Mouse (Mus musculus) frontal cortex, adult (tissue): Measurements from ENCODE around the gene Lrrc23.
"Not testable (repeated sequence)": the region's sequence is repeated elsewhere in the genome, so short reads cannot be mapped to it uniquely, and the experiment has no call there.

ENCODE experiments used
- ATAC-seq: cut with Nextera tagmentation; 2 replicates; pipeline ENCODE4 v1.9.2; 2017; ENCODE audit warnings: mild to moderate bottlenecking, moderate library complexity, mixed read lengths; ENCODE audit not compliant: low TSS enrichment

The Lrrc23 gene

DNA sequence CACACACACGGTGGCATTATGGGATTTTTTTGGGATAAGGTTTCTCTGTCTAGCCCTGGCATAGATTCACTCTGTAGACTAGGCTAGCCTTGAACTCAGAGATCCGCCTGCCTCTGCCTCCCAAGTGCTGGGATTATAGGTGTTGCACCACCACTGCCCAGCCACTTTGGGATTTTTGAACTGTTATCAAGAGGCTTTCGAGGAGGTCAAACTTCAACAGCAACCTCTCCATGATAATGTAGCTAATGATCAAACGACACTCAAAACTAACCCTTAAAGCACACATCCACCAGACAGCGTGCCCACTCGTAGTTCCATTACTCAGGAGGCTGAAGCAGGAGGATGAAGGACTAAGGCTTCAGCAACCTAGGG lies 28.4 kb upstream of the Lrrc23 start:
- ATAC-seq: no peak

DNA sequence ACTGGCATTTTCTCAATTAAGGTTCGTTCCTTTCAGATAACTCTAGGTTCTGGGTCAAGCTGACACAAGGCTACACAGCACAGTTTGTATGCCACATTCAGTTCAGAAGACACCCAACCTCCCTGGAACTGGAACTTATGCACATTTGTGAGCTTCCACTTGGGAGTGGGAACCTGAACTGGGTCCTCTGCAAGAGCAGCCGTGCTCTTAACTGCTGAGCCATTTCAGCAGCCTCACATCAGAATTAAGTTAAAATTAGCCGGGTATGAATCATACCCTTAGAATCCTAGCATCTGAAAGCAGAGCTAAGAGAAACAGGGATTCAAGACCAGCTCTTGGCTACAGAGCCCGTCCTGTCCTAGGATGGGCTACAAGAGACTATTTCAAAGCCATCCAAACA lies 27.8 kb upstream of the Lrrc23 start:
- peak; percentile 48 for ATAC-seq

DNA sequence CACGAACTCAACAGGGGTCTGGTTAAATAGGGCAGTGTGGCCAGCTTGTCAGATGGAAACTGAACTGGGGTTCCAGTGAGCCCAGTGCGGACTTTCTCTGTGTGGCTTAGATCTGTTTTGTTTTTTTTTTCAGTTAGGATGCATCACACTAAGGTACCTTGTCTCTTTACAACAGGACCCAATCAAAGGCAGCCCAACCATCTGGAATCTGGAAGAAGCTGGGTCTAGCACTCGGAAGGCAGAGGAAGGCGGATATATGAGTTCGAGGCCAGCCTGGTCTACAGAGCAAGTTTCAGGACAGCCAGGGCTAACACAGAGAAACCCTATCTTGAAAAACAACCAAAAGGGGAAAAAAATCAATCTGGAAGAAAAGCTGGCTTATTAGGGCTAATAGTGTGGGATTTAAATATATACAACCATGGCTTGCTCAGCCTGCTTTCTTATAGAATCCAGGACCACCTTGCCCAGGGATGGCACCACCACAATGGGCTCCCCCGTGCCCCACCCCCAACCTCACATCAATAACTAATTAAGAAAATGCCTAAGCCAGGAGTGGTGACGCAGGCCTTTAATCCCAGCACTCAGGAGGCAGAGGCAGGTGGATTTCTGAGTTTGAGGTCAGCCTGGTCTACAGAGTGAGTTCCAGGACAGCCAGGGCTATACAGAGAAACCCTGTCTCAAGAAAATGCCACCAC lies 27.1 kb upstream of the Lrrc23 start:
- no peak for ATAC-seq

DNA sequence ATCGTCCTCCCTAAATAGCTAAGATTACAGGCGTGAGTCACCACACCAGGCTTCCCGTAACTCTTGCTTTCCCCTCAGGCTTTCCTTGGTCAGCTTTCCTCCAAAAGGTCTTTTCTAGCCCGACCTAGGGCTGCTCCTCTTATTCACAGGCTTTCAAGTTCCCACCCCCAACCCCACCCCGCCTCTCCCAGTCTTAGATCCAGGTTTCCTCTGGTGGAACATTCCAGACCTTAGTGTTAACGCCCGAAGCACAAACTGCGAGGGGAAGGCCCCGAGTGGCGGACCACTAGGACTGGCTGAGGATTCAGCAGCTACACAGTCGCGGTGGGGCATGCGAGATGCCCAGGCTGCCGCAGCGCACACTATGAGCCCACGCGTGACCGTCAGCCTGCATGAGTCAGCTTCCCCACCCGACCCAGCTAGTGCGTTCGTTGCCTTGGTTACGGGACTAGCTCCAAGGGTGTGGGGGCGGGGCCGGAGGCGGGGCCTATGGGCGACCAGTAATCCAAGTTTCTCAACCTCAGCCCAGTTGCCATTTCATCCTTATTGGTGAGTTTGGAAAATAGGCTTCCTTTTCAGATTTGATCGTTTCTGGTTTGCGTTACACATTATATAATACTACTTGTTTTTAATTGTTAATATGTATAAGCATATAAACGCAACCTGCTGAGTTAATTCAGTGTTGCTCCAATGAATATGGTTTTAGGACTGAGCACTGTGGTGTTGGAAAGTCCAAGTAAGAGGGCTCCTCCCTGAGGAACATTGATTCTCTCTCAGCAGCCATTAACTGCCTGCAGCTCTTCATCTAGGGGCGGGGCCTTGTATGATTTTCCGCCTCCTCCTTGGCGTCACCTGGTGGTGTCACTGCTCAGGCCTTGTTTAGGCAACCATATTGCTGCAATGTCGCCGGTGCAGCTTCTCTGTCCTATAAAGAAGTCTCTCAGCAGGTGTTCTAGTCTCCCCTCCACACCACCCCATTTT lies 26.1 kb upstream of the Lrrc23 start:
- peak; percentile 80 for ATAC-seq

DNA sequence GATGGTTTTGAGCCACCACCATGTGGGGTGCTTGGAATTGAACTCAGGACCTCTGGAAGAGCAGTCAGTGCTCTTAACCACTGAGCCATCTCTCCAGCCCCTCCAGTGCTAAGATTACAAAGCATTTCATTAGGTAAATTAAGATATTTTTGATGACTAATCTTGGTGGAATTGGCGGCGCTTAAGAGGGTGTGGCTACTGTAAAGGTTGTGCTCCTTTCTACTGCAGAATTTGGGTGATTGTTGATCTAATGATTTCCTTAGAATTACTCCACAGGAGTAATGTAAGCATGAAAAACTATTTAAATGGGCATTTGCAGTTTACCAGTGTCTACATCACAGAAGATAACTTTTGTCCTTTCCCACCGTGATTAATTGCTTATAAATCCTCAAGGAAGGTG lies 24.8 kb upstream of the Lrrc23 start:
- no peak for ATAC-seq

DNA sequence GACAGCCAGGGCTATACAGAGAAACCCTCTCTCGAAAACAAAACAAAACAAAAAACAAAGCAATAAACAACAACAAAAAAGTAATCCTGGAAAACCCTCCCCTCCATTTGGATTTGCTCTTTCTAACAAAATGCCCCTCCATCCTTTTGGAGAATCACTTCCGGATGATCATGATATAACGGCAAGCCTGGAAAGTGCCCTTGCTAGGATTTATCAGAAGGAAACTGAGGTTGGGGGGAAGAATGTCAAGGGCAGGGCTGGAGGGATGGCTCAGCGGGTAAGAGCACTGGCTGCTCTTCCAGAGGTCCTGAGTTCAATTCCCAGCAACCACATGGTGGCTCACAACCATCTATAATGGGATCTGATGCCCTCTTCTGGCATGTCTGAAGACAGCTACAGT lies 24.2 kb upstream of the Lrrc23 start:
- ATAC-seq: not testable (repeated sequence)

DNA sequence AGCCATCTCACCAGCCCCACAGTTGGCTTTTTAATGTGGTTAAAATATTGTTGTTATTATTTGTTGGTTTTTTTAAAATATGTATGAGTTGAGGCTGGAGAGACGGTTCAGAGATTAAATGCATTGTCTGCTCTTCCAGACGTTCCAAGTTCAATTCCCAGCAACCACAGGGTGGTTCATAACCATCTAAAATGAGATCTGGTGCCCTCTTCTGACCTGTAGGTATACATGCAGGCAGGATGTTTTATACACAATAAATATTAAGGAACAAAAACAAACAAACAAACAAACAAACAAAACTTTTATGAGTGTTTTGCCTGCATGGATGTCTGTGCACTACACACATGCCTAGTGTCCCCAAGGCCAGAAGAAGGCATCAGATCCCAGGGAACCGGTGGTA lies 23.5 kb upstream of the Lrrc23 start:
- no peak for ATAC-seq

DNA sequence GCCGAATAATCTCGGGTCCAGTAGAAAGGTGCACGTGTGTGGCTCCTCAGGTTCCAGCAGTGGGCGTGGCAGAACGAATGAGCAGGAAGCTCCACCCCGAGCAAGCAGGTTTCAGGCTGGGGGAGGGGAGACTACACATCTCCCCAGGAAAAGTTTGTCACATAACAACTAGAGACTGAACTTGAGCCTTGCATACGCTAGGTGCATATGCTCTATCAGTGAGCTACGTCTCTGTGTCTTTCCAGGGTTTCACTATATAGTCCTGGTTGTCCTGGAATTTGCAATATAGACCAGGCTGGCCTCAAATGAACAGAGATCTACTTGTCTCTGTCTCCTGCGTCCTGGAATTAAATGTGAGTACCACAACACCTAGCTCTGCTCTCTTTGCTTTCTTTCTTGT lies 22.9 kb upstream of the Lrrc23 start:
- ATAC-seq: not testable (repeated sequence)

DNA sequence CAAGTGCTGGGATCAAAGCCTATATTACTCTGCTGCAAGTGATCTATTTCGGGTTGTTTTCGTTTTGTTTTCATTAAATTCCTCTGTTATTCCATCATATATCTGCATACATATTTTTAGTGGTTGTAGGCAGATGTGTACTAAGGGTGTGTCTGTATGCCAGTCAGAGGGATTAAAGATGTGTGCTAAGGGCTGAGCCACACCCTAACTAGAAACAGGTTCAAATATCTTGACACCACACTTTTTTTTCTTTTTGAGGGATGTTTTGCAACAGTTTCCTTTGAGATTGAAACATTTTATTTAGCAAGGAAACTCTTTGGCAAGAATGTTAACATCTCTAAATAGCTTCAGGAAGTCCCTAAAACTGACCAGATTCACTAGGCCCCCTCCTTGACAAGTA lies 16.7 kb upstream of the Lrrc23 start:
- no peak for ATAC-seq

DNA sequence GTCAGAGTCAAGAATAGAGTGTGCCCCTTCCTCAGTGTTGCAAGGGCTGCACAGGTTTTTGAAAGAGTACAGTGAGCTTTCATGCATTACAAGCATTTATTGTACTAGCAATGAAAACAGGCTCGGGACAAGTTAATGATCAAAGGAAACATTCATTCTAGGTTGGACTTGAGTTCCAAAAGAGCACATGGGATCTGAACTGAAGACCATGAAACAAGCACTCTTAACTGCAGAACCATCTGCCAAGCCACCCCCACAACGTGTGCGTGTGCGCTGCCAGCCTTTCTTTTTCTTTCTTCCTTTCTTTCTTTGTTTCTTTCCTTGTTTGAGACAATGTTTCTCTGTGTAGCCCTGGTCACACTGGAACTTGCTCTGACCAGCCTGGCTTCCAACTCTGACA lies 16.3 kb upstream of the Lrrc23 start:
- ATAC-seq: no peak

DNA sequence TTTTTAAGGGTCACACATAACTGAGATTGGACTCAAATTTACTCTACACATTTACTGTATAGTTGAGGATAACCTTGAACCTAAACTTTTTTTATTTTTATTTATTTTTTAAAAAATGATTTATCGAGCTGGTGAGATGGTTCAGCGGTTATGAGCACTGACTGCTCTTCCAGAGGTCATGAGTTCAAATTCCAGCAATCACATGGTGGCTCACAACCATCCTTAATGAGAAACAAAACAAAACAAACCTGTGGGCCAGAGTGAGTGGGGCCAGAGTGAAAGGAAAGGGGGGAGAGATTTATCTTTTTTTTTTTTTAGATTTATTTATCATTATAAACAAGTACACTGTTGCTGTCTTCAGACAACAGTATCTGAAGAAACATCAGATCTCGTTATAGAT lies 12.4 kb upstream of the Lrrc23 start:
- ATAC-seq: no peak

DNA sequence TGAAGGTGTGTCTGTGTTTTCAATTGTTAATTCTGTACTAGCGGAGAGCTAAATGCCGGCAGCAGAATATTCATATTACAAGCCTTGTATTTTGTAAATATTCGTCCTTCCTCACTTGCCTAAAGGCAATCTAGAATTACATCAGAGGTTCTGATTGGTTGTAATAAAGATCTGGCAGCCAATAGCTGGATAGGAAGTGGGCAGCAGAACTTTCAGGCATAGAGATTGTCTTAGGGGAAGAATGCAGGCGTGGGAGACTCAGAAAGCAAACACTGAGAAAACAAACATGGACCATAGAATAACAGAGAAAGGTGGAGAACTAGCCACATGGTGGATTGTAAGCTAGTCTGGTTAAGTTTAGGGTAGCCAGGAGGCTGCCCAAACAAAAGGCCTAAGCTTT lies 10.6 kb upstream of the Lrrc23 start:
- no peak for ATAC-seq

DNA sequence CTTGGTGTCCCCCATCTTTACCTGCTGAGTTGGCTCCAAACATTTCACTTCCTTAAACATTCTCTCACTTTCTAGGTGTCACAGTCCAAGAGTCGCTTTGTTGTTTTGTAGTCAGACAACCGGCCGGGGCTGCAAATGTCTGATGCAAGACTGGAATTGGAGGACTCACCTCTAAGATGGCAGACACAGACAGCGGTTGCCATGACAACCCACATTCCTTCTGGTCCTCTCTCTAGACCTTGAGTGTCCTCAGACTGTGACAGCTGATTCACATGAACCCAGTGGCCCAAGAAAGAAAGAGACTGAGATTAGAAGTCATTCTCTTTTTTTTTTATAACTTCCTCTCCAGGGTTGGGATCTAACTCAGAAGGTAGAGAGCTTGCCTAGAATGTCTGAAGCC lies 10.0 kb upstream of the Lrrc23 start:
- no peak for ATAC-seq

DNA sequence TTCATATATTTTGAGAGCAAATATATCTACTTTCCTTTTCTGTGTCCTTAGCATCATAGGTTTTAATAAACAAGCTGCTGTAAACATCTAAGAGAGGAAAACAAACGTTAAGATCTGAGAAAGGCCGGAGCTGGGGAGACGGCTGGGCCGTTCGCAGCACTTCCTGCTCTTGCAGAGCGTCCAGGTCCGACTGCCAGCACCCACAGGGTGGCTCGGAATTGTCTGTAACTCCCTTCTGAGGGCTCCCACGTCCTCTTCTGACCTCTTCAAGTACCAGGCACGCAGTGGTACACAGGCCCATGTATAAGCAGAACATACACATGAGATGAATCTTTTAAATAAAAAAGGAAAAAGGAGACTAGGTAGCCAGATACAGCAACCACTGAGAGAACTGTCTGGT lies 8.2 kb upstream of the Lrrc23 start:
- no peak for ATAC-seq

DNA sequence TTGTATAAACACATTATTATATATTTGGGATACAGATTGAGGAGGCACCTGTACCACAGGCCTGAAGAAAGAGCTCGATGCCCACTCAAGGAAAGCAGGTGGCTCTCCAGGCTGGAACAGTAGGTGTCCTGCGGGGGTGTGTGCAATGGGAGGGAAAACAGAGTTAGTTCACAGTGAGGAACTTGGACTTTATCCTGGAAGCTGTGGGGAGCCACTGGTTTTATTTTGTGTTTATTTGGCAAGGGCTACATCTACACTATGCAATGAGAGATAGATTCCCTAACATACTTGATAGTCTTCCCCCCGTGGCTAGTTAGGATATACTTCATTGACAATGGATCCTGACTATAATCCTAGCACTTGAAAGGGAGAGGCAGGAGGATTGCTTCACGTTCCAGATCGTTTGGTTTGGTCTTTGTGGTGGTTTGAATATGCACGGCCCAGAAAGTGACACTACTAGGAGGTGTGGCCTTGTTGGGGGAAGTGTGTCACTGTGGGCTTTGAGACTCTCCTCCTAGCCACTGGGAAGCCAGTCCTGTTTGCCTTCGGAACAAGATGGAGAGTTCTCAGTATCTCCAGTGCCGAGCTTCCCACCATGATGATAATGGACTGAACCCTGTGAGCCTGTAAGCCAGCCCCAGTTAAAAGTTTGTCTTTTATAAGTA lies 7.4 kb upstream of the Lrrc23 start:
- ATAC-seq: peak; percentile 80

DNA sequence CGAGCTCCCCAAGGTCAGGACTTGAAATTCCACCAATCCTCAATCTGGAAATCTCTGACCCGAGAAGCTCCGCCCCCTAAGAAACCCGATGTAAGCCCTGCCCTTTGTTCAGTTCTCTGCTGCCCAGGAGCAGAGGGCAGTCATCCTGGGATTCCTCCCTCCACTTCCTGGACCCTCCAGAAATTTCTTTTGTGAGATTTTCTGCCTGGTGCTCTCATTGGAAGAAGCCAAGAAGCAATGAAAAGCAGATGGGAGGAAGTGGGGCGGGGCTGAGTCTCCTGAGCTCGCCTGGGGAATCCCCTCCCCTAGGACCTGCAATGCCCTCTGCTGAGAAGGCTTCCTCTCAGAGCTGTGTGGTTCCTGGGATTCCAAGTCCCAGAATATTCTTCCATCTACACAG lies 2.9 kb upstream of the Lrrc23 start:
- ATAC-seq: no peak

DNA sequence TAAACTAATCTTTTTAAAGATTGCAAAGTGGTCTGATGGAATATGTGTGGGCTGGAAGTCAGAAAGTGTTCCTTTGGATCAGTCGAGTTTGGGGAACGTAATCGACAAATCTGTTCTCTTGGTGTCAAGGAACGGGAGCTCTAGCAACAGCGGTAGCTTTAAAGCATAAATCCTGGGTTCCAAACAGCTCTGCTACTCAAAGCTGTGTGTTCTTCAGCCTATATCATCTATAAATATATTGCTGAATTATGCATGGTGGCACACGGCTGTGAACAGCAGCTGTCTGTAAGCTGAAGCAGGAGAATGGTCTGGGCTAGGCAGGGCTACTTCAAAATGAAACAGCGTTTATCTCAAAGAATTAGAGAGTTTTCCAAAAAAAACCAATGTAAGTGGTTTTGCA lies 1.4 kb upstream of the Lrrc23 start:
- peak; percentile 80 for ATAC-seq

DNA sequence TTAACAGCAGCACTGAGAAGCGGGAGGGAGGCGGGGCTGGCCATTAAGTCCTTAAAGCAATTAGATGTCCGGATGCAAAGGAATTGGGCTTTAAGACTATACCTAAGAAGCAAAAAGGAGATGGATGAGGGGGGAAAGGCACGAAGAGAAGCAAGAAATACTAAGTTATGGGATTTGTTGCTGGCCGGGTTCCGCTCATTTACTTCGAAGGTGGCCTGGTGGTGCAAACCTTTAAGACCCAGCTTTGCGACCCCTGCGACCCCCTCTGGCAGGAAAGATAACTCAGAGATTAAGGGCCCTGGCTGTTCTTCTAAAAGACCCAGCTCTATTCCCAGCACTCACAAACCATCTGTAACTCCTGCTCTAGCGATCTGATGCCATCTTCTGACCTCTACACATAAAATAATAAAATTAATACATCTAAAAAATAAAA lies 473 bp upstream of the Lrrc23 start:
- no peak for ATAC-seq

DNA sequence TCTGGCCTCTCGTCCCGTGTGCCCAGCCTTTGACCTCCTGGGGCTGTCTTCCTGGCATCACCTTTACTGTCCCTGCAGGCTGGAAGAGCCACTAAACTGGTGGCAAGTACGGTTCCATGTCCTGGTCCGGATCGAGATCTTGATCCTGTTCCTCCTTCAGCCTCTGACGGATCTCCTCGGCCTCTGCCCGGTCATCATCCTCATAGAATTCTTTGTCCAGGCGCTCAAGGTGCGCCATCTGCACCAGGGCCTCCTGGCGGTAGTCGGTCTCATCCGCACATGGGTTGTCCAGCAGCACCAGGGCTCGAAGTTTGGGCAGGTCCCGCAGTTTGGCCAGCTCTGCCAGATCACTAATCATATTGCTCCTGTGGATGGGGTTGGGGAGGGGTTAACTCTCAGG lies 9.0 kb downstream of the Lrrc23 start:
- no peak for ATAC-seq

DNA sequence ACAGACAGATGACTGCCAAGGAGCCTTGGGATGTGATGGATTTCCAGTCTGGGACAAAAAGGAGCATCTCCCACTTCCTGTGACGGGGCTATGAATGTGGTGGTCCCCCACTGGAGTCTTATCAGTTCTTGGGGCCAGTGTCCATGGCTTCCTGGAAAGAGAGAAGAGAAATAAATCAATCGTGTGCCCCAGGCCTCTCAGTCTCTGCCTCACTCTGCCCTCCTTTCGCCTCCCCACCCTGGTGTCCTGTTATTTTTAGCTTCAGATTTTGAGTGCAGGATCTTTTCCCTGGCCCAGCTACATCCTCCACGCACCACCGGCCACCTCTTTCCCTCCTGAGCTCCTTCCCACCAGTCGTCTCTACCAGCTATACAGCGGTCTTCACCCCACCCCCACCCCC lies 9.5 kb downstream of the Lrrc23 start:
- ATAC-seq: no peak

DNA sequence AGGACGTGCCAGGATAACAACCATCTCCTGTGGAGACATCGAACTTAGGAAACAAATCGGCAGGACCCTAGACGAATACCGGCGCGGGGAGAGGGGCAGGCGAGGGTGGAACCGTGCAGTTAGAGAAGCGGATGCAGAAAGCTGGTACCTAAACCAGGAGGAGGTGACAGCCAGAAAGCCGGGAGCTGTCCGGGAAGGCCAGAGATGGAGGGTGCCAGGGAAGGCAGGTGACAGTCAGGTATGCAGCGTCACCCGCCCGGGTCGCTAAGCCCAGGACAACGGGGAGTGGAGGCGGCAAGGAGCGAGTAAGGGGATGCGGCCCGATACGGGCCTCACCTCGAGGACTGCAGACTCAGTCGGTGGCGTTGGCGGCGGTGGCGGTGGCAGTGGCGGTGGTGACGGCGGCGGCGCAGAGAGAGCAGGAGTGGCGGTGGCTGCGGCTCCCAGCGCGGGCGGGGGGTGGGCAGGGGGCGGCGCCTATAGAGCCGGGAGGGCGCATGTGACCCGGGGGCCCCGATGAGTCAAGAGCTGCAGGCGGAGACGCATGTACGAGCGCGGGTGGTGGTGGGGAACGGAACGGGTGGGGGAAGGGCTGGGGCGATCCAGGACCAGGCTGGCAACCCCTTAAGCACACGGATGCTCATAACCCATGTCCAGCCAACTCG lies 10.3 kb downstream of the Lrrc23 start, which contains the start of gene Eno2:
Eno2 (minus strand) TSS at position 573 of the 665 bp plus-strand sequence.
- peak; percentile 68 for ATAC-seq

DNA sequence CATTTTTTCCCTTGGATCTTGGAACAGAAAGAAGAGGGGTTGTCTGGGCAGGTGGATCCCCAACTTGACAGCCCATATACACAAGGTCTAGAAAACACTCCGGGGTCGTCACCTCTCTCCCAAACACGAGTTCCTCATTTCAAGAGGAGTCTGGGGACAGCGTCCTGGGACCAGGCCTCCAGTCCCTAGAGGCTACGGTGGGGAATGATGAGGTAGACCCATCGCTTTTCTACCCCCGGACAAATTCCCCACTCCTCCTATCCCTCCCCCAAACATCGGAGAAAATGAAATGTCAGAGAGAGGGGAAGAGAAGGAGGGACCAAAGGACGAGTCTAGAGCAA lies 10.9 kb downstream of the Lrrc23 start:
- ATAC-seq: peak; percentile 24; the same call in 1 of the 2 replicates
